Mouse (Mus musculus): ENCODE measurements around the gene Dnah14.

DNA sequence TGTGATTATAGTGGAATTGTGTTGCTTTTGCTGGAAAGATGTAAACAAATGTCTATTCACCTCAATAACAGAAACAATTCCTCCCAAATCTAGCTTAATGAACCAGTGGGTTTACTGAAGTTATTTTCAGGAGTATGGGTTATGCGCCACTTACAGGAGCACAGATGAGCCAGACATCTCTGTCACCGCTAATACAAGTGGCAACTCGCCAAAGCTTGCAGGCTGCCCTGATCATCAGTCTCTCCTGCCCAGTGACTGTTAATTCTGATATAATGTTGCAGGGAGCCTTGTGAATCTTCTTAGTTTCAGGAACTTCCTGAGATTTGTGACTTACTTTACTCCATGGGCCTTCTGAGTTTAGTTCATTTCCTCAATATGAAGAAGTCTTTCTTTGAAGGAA is 223.6 kb downstream of the Dnah14 start:
- no peak for TF ChIP-seq CTCF (IDR thresholded peaks at IDR 0.05; ENCODE audit: insufficient read depth, low read depth, low read length)
- no peak for TF ChIP-seq POLR2A (IDR thresholded peaks at IDR 0.05; ENCODE audit: insufficient read depth, low read depth, low read length)
